Mouse (Mus musculus) retina, postnatal 7 days (tissue): ENCODE data around the gene Gys2.

Experiments used
- DNase-seq: peaks from one replicate; pipeline ENCODE4 v3.0.0-alpha.2; 2012; ENCODE audit warnings: low read depth, low spot score

Gene Gys2

GRCm38 (mm10) chr6:142458010-142458409 is 14.9 kb downstream of the Gys2 start:
- DNase-seq, result no peak

GRCm38 (mm10) chr6:142455314-142455996 is 17.5 kb downstream of the Gys2 start:
- no peak for DNase-seq

- no peak for DNase-seq
Observed at GRCm38 (mm10) chr6:142453311-142453710, 19.6 kb downstream of the Gys2 start.

- no peak for DNase-seq
Observed at GRCm38 (mm10) chr6:142451381-142451780, 21.5 kb downstream of the Gys2 start.

- no peak for DNase-seq
Observed at GRCm38 (mm10) chr6:142429072-142429471, 43.8 kb downstream of the Gys2 start.

- peak; percentile 9 for DNase-seq
Observed at GRCm38 (mm10) chr6:142424976-142425375, 47.9 kb downstream of the Gys2 start.

- DNase-seq, result no peak
Observed at GRCm38 (mm10) chr6:142414597-142414996, 58.3 kb downstream of the Gys2 start.

GRCm38 (mm10) chr6:142413845-142414244 is 59.1 kb downstream of the Gys2 start:
- no peak for DNase-seq

GRCm38 (mm10) chr6:142412906-142413491 is 59.9 kb downstream of the Gys2 start, which contains the start of gene Spx:
Gene Spx (plus strand): TSS chr6:142413441.
- no peak for DNase-seq

GRCm38 (mm10) chr6:142411140-142411539 is 61.8 kb downstream of the Gys2 start:
- no peak for DNase-seq

- no peak for DNase-seq
Observed at GRCm38 (mm10) chr6:142395756-142396155, 77.2 kb downstream of the Gys2 start.

GRCm38 (mm10) chr6:142394669-142395068 is 78.2 kb downstream of the Gys2 start:
- no peak for DNase-seq

GRCm38 (mm10) chr6:142392312-142392711 is 80.6 kb downstream of the Gys2 start:
- DNase-seq, result no peak

- no peak for DNase-seq
Observed at GRCm38 (mm10) chr6:142389101-142389500, 83.8 kb downstream of the Gys2 start.

GRCm38 (mm10) chr6:142387755-142388271 is 85.1 kb downstream of the Gys2 start:
- DNase-seq, result no peak

GRCm38 (mm10) chr6:142387011-142387754 is 85.7 kb downstream of the Gys2 start, which contains the start of the genes Recql and Golt1b:
Gene Recql (minus strand): TSS chr6:142387087.
Gene Golt1b (plus strand): TSS chr6:142387221.
- DNase-seq, result peak; percentile 96

- DNase-seq, result no peak
Observed at GRCm38 (mm10) chr6:142386285-142387010, 86.5 kb downstream of the Gys2 start.

- no peak for DNase-seq
Observed at GRCm38 (mm10) chr6:142384521-142384920, 88.4 kb downstream of the Gys2 start.

- DNase-seq, result no peak
Observed at GRCm38 (mm10) chr6:142381615-142382014, 91.3 kb downstream of the Gys2 start.

- DNase-seq, result no peak
Observed at GRCm38 (mm10) chr6:142379961-142380360, 92.9 kb downstream of the Gys2 start.

- DNase-seq, result no peak
Observed at GRCm38 (mm10) chr6:142378576-142379330, 94.2 kb downstream of the Gys2 start.
